Mouse (Mus musculus) lung, embryonic 14.5 days (tissue): ENCODE data around the gene Slc22a3. TPM values are rescaled to one million over a fixed set of nuclear protein-coding genes. Genes with fewer than 3 reads are reported as not detected.

Experiments used
- ATAC-seq: fragments of 200-750 bp; cut with Nextera tagmentation; 2 replicates; pipeline ENCODE4 v1.8.0; 2017; ENCODE audit warnings: mild to moderate bottlenecking, moderate TSS enrichment, moderate library complexity; ENCODE audit not compliant: insufficient read depth
- DNase-seq: peaks from one replicate; pipeline ENCODE4 v3.0.0-alpha.2; 2015
- H3K27ac ChIP-seq: fragments of 300-500 bp; sonication (generic); 2 replicates; pipeline ENCODE4 v1.5.1; 2014; ENCODE audit warnings: low read depth, mild to moderate bottlenecking, moderate library complexity
- H3K27me3 ChIP-seq: fragments of 300-500 bp; sonication (generic); 2 replicates; pipeline ENCODE4 v1.6.1; 2014; ENCODE audit warnings: low read length, control low read depth; ENCODE audit not compliant: insufficient read depth
- H3K36me3 ChIP-seq: fragments of 300-500 bp; sonication (generic); 2 replicates; pipeline ENCODE4 v1.6.1; 2014; ENCODE audit warnings: control low read depth; ENCODE audit not compliant: insufficient read depth
- H3K4me1 ChIP-seq: fragments of 300-500 bp; sonication (generic); 2 replicates; pipeline ENCODE4 v1.6.1; 2014; ENCODE audit warnings: antibody characterized with exemption, control low read depth; ENCODE audit not compliant: insufficient read depth
- H3K4me2 ChIP-seq: fragments of 300-500 bp; sonication (generic); 2 replicates; pipeline ENCODE4 v1.6.1; 2014; ENCODE audit warnings: mild to moderate bottlenecking
- H3K4me3 ChIP-seq: fragments of 300-500 bp; sonication (generic); 2 replicates; pipeline ENCODE4 v1.5.1; 2014; ENCODE audit warnings: low read depth, low read length
- H3K9ac ChIP-seq: fragments of 300-500 bp; sonication (generic); 2 replicates; pipeline ENCODE4 v1.6.1; 2014
- H3K9me3 ChIP-seq: fragments of 300-500 bp; sonication (generic); 2 replicates; pipeline ENCODE4 v1.6.1; 2016; ENCODE audit warnings: low read depth, low read length, control low read depth
- CTCF ChIP-seq: IDR thresholded peaks from 2 replicates; pipeline ENCODE4 v1.5.1; 2016; ENCODE audit warnings: antibody characterized with exemption, low read depth
- WGBS: fragments of 180-500 bp; shearing (Covaris S2); extraction: QIAGEN DNeasy Blood & Tissue Kit; methylation state at CpG from one replicate; pipeline ENCODE4 v1.1.7; 2014; 5-methylcytosine and 5-hydroxymethylcytosine counted together
- polyA plus RNA-seq: library from polyadenylated mRNA; unstranded; fragments of >200 nt; fragmentation: Nextera tagmentation; extraction: Ambion mirVana; gene quantifications from 2 replicates; pipeline ENCODE4 v1.2.1, GENCODE M21; 2014

Slc22a3 gene
- polyA plus RNA-seq, 1 experiment from 2014 or later = 0.26 TPM

DNA sequence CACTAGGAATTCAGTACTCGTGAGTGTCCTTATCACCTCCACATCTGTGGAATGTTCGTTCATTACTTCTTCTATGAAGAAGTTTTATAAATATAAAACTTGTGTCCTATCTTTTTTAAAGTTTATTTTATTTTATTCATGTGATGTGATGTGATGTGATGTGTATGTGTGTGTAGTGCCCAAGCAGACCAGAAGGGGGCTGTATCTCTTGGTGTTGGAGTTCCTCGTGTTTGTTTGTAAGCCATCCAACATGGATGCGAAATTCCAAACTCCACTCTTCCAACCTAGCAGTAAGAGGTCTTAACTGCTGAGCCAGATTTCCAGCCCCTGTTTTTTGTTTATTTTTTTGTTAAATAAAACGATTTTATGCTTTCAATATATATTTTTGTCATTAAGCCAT is 6.5 kb upstream of the Slc22a3 start:
- no peak for TF ChIP-seq CTCF
- no peaks in the 10 kb centered on the region for H3K36me3 ChIP-seq
- no peaks in the 10 kb centered on the region for H3K4me1 ChIP-seq
- 75% methylated on average over 5 of the region's 5 CpGs for WGBS
- no peak overlapping the region for H3K4me3 ChIP-seq
- no peak overlapping the region for H3K27ac ChIP-seq
- H3K9me3 ChIP-seq = no peaks in the 10 kb centered on the region
- no peak overlapping the region for H3K9ac ChIP-seq
- ATAC-seq (no peak), DNase-seq (peak; percentile 13)
- no peak overlapping the region for H3K4me2 ChIP-seq
- H3K27me3 ChIP-seq = peaks cover under 1% of the 10 kb centered on the region

DNA sequence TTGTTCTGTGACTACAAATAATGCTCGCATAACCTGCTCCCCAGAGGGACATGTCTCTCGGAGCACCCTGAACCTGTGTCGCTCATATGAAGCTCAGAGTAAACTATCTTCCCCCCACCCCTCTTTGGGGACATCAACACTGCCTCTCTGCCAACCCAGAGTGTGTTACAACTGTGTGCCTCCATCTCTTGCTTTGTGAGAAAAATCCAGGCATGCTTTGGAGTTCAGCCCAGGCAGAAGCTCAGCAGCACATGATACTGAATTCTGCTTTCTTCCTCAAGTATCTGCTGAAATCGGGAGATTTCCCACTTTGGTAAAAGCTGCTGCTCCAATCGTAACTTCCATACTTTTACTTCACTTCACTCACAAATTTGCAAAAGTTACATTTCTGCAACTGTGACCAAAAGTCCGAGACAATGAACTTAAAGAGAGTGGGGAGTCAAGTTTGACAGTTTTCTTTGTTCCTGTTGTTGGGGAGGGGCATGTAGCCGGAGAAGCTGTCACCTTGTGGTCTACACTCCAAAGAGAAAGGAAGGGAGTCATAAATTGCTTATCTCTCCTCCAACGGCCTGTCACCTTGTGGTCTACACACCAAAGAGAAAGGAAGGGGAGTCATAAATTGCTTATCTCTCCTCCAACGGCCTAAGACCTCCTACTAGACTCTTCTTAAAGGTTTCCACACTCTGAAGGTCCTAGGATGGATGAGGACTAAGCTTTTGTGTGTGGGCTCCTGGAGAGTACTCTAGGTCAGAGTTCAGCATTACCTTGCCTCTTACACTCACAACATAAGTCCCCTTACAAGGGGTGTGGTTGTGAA is 5.8 kb upstream of the Slc22a3 start:
- no peak overlapping the region for H3K9ac ChIP-seq
- no peak overlapping the region for H3K4me3 ChIP-seq
- 58% methylated on average over 9 of the region's 9 CpGs for WGBS
- no peak for DNase-seq
- H3K4me2 ChIP-seq = no peak overlapping the region
- H3K27me3 ChIP-seq = peaks cover 7% of the 10 kb centered on the region
- no peak overlapping the region for H3K27ac ChIP-seq
- H3K36me3 ChIP-seq = no peaks in the 10 kb centered on the region
- TF ChIP-seq CTCF = no peak
- ATAC-seq = no peak
- no peaks in the 10 kb centered on the region for H3K9me3 ChIP-seq
- H3K4me1 ChIP-seq = no peaks in the 10 kb centered on the region

DNA sequence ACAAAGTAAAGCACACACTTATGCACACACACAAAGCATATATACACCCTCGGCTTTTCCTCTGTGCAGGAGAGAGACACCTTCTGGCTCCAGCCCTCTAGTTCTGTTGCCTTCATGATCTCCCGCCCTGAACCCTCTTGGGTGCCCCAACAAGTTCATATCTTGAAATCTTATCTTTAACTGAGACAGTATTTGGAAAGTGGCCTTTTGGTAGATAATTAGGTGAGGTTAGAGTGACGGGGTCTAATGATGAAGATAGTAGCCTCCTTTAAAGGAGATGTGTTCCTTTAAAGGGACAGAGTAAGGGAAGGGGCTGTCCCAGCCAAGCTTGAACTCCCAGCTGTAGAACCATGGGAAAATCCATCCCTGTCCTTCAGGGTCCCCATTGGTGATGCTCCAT is 3.7 kb upstream of the Slc22a3 start:
- H3K9ac ChIP-seq = no peak overlapping the region
- H3K4me3 ChIP-seq = no peak overlapping the region
- no peak overlapping the region for H3K27ac ChIP-seq
- no peak overlapping the region for H3K4me2 ChIP-seq
- WGBS = 51% methylated on average over 3 of the region's 3 CpGs
- no peak for DNase-seq
- H3K27me3 ChIP-seq = peaks cover 28% of the 10 kb centered on the region
- H3K36me3 ChIP-seq = no peaks in the 10 kb centered on the region
- no peak for TF ChIP-seq CTCF
- H3K9me3 ChIP-seq = no peaks in the 10 kb centered on the region
- no peaks in the 10 kb centered on the region for H3K4me1 ChIP-seq
- ATAC-seq = no peak

DNA sequence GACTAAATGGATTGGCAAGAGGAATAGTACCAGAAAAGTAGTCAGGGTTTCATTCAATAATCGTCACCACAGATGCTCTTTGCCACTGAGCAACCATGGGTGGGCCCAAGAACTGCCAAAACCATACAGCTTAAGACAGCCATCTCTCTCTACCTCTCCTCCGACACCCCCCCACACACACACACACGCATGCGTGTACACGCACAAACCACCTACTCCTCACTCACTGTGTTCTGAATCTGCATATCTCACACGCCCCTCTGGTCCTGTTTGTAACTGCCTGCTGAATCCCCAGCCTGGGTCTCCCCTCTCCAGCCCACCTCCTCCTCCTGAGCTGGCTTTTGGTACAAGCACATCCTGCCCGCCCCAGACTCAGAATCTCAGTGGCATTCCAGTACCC is 872 bp upstream of the Slc22a3 start:
- Histone ChIP-seq H3K4me1 (no peaks in the 10 kb centered on the region), H3K4me2 (no peak overlapping the region), H3K4me3 (no peak overlapping the region), H3K9me3 (no peaks in the 10 kb centered on the region), H3K36me3 (no peaks in the 10 kb centered on the region), H3K9ac (no peak overlapping the region), H3K27ac (no peak overlapping the region), H3K27me3 (peaks cover 39% of the 10 kb centered on the region)
- ATAC-seq (no peak), DNase-seq (no peak)
- 31% methylated on average over 7 of the region's 7 CpGs for WGBS
- no peak for TF ChIP-seq CTCF

DNA sequence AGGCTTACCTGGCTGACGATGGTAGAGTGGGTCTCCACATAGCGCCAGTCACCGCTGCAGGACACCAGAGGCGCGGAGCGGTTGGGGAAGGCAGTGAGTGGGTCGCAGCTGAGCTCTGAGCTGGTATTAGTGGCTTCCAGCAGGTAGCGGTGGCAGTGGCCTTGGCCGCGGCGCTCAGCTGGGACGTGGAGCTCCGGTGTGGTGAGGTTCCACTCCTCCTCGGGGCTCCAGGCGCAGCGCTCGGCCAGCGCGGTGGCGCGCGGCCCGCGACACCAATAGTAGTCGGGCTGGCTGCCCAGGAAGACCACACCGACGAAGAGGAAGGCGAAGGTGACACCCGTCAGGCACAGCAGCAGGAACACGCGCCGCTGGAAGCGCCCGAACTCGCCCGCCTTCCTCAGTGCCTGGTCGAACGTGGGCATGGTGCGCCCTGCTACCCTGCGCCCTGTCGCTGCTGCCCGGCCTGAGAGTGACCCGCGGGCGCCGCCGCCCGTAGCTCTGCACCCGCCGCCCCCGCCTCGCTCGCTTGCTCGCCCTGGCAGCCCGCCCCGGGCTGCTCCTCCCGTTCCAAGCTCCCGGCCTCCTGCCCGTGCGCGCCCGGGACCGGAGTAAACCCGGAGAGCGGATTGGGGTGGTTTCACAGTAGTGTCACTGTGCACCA is 471 bp downstream of the Slc22a3 start:
- H3K4me2 ChIP-seq = peak overlapping the region; percentile 79
- H3K9me3 ChIP-seq = no peaks in the 10 kb centered on the region
- ATAC-seq = peak; percentile 54; the same call in 1 of the 2 replicates
- H3K9ac ChIP-seq = peak overlapping the region; percentile 32
- no peaks in the 10 kb centered on the region for H3K36me3 ChIP-seq
- no peak for TF ChIP-seq CTCF
- WGBS = 1% methylated on average over 57 of the region's 65 CpGs
- peak; percentile 36 for DNase-seq
- no peaks in the 10 kb centered on the region for H3K4me1 ChIP-seq
- peaks cover 39% of the 10 kb centered on the region for H3K27me3 ChIP-seq
- H3K27ac ChIP-seq = no peak overlapping the region
- H3K4me3 ChIP-seq = peak overlapping the region; percentile 39

DNA sequence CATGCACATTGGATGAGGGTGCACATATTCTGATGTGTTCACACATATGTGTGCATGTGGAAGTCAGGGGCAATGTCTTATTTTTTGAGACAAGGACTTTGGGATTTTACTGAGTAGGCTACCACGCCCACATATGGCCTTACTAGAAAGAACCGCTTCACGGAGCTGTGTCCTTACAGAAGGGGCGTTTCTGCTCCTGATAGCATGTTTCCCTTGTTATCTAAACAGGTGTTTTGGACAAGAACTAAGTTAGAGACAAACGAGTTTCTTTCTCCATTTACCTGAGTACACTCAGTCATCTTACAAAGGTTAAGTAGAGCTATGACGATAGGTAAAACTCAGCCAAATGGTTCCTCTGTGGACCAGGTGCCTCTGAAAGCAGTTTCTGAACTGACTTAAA is 1.8 kb downstream of the Slc22a3 start:
- no peak overlapping the region for H3K27ac ChIP-seq
- H3K4me1 ChIP-seq = no peaks in the 10 kb centered on the region
- ATAC-seq = no peak
- no peaks in the 10 kb centered on the region for H3K9me3 ChIP-seq
- no peak for DNase-seq
- no peak overlapping the region for H3K4me3 ChIP-seq
- 71% methylated on average over 6 of the region's 6 CpGs for WGBS
- peaks cover 39% of the 10 kb centered on the region for H3K27me3 ChIP-seq
- no peak overlapping the region for H3K9ac ChIP-seq
- no peak overlapping the region for H3K4me2 ChIP-seq
- no peak for TF ChIP-seq CTCF
- H3K36me3 ChIP-seq = no peaks in the 10 kb centered on the region

DNA sequence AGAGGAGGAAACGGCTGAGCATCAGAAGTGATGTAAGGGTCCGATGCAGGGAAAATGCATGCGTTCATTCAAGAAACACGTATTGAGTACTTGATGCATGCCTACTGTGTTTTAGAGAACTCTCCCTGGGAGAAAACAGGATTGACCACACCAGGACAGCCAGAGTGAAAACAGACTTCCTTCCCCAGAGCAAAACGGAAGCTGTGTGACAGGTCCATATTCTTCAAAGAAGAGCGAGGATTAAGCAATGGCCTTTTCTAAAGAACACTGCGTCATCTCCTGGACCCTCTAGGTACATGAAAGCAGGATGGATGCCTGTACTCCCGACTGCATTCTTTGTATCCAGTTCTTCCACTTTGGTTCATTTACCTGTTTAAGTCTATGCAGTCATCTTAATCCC is 8.1 kb downstream of the Slc22a3 start:
- WGBS = 83% methylated on average over 8 of the region's 8 CpGs
- no peak overlapping the region for H3K9ac ChIP-seq
- no peaks in the 10 kb centered on the region for H3K27me3 ChIP-seq
- ATAC-seq (no peak), DNase-seq (no peak)
- H3K4me3 ChIP-seq = no peak overlapping the region
- H3K4me1 ChIP-seq = no peaks in the 10 kb centered on the region
- no peaks in the 10 kb centered on the region for H3K9me3 ChIP-seq
- no peak for TF ChIP-seq CTCF
- no peak overlapping the region for H3K4me2 ChIP-seq
- H3K27ac ChIP-seq = no peak overlapping the region
- H3K36me3 ChIP-seq = no peaks in the 10 kb centered on the region
